Mouse (Mus musculus) right cerebral cortex, postnatal 25 days (tissue): Measurements from ENCODE around the gene Cdyl.

Source experiments
- DNase-seq: peaks from one replicate; pipeline ENCODE4 v3.0.0; 2022

The Cdyl gene

DNA sequence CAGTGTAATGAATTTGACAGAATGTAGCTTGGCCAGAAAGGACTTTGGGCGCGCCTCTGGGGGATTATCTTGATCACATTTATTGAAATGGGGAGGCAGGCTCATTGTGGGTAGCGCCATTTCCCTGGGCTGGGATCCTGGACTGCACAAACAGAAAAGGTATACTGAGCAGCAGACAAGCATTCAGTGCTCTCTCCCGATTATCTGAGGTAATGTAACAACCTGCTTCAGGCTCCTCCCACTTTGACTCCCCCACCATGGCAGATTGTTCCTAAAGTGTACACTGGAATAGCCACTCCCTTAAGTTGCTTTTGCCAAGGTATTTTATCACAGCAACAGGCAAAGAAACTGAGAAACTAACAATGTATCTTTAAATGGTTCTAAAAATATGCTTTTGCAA lies 58.0 kb downstream of the Cdyl start:
- DNase-seq: no peak

DNA sequence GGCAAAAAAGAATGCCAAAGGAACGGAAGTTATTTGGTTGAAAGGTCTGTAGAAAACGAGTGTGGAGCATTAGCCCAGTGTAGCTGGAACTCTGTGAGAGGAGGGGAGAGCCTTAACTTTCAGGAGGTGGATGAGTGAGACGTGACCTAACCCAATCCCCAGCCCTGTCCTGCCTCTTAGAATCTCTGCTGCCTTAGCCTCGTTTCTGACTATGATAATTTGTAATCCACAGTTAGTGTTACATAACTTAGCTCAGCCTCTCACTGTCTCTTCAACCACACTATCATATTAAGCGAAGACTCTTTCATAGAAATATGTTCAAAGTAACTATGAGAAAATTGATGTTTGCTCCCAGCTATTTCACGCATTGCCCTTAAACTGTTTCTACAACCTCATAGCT lies 59.9 kb downstream of the Cdyl start:
- DNase-seq: no peak

DNA sequence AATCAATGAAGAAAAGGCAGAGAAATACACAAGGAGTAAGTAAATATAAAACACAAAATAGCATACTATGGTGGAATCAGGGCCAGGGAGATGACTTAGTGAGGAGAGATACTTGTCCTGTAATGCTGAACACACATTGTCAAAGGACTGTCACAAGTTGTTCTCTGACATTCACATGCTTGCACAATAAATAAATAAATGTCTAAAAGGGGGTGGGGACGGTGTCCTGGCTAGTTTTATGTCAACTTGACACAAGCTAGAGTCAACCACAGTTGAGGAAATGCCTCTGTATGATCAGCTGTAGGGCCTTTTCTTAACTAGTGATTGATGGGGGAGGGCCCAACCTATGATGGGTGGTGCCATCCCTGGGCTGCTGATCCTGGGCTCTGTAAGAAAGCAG lies 63.4 kb downstream of the Cdyl start:
- DNase-seq: no peak

DNA sequence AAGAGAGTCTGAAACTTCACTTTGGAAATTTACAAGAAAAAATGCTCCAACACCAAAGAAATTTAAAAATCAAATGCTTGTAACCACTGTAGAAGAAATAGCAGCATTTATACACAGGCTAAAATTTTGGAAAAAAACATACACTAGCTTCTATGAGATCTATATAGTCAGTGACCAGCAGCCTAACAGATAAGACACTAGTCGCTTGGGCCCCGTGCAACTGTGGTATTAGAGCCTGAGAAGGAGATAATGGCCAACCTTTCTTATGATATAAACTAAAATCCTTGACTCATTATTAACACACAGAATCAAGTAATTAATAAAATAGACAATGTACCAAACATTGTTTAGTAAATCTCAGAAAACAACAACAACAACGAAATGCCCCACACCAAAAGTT lies 66.4 kb downstream of the Cdyl start:
- DNase-seq: no peak

DNA sequence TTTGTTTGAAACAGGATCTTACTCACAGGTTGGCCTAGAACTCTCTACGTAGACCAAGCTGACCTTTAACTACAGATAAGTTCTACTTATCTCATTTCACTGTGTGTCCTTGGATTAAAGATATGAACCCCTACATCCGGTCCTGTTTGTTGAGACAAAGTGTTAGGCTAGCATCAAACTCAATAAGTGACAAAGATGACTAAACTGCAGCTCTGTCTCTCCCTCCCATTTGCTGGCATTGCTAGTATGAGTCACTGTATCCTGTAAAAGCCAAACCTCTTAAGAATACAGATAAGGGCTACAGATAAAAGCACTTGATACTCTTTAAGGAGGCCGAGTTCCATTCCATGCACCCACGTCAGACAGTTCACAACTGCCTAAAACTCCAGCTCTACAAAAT lies 72.5 kb downstream of the Cdyl start:
- no peak for DNase-seq

DNA sequence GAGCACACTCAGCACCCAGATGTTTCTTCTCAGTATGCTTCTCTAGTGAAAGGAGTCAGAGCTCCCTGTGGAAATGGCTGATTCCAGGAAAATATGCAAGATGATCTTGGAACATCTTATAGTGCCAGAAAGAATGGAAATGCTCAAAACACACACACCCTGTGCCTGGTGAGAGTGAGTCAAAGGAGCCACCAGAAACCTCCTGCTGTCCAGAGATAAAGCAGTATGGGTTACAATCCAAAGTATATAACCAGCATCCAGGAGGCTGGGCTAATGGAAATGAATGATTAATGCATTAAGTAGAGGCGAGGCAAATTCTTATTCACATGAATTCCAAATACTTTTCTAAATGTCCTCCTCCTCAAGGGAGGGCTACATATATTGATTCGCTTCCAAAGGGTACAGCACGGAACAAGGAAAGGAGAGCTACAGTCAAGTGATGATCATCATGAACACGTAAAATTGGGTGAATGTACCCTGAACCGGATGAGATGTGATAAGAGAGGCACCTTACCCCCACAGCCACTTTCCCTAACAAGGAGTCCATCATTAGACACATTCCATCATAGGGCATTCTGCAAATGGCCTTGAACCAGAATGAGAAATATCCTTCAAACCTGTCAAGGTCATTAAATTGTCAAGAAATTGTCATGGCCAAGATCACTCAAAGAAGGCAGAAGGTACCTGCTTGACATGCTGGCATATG lies 73.4 kb downstream of the Cdyl start:
- DNase-seq: no peak

DNA sequence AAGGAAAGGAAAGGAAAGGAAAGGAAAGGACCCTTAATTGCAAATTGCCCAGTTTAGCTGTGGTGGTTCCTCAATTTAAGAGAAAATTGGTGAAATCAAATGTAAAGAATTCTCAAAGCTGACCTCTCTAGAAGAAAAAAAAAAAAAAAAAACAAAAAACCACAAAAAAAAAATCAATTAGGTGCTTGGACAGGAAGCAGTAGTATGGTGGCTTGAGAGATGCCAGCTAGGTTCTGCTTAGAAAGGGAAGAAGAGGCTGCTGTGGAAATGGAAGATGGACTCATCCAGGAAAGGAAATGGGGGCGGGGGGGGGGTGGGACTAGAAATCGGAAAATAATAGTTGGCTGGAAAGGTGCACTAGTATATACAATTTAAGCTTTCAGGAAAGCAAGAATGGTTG lies 77.9 kb downstream of the Cdyl start:
- DNase-seq: no peak

DNA sequence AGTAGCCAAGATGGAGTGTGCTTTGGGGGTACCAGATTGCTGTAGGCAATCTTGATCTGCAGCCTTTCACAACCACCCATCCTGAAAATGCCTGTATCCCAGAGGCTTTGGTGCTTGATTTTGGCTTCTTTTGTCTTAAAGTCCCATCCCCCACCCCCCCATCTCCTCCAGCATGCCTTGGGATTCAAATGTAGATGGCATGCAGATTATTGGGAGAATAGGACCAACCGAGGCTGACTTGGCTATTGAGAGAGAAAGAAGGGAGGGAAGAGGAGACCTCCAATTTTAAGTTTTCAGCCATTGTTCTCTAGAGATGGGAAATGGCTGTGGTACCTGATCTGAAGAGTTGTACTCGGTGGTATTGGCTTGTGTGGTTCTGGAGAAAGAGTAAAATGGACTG lies 78.6 kb downstream of the Cdyl start:
- DNase-seq: no peak

DNA sequence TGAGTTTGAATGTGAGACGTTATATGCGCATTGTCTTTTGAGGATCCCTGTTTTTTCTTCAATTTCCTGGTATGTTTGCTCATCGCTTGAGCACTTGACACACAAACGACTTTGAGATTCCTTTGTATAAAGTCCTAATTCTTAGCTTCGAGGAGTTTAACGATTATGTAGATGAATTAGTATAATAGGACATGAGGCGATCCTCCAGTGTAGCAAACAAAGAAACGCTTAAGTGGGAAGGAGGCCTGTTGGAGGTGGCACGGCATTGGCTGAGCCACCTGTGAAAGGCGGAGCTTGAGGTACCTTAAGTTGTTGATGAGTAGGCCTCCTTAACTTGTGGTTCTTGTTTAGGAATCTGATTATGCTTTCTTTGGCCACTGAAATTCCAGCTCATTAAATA lies 79.8 kb downstream of the Cdyl start:
- DNase-seq: no peak

DNA sequence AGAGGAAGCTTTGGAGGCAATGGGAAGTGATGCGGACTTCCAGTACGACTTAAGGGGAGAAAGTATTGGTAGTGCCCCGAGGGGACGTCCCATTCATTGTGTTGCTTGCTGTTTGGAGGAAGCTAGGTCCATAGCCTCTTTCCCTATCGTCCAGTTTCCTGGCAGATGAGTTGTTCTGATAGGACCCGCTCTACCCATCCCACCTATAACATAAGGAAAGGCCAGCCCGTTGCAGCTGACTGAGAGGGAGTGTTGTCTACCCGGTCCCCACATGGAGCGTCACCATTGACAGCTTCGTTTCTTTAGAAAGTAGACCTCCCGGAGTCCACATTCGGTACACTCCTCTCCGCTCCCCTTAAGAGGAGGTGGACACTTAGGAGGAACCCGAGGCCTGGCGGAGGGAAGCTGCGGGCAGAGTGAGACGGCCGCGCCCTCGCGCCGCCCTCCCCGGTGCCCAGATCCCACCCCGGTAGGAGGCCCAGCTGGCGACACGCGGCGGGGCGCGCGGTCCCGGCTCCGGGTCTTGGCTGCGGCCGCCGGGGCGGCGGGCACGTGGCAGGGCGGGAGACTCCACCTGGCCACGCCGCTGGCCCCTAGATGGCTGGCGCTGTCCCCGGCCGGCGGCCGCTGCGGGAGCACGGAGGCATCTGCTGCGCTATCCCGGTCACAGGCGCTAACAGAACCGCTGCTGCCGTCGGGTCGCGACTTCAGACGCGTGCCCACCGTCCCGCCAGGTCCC lies 80.8 kb downstream of the Cdyl start:
- DNase-seq: peak; percentile 57

DNA sequence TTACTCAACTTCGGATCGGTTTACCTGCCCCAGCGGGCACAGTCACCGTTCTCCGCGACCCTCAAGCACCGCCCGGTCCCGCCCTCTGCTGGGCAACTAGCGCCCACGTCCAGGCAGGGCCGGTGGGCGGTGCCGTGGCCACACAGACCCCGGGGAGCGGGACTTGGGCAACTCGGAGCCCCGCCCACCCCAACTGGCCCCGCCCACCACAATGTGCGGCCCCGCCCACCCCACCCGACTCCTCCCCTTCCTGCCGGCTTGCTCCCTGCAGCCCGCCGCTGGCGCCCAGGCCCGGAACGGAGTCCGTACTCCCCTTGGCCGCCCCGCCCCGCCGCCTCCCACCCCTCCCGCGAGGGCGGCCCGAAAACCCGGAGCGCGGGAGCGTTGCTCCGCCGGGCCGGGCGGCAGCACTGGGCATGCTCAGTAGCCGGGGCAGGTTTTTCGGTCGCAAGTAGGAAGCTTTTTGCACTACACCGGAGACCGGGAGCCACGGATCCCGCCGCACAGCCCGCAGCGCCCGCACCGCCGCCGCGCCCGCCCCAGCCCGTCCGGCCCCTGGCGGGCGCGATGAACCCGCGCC lies 81.5 kb downstream of the Cdyl start:
- peak; percentile 86 for DNase-seq

DNA sequence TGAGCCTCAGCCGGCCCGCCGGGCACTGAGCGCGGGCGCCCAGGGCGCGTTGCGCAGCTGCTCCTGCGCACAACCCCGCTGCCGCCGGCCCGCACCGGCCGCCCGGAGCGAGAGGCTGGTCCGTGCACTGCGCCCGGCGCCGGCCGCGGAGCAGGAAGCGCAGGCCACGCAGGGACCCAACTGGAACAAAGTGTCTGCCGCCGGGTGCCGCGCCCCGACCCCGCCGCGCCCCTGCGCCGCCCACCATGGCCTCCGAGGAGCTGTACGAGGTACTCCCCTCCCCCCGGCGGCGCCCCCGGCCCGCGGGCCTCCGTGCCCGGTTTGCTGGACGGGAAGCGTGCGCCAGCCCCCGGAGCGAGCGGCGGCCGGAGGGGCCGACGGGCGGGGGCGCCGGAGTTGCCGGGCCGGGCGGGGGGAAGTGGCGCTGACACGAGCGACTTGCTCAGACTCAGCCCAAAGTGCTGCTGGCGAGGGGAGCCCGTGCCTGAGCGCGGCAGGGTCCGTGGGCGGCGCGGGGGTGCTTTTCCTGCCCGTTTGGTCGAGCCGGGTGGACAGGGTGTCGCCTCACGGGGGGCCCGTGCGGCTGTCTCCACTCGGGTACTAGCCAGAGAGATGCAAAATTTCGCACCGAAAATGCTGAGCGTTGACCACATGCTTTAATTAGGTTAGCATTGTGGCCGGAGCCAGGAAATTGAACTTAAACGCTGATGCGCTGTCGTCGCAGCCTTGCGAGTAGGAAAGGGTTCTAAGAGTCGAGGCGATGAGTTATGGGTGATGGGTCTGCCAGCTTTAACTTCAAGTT lies 82.2 kb downstream of the Cdyl start:
- DNase-seq: peak; percentile 51

DNA sequence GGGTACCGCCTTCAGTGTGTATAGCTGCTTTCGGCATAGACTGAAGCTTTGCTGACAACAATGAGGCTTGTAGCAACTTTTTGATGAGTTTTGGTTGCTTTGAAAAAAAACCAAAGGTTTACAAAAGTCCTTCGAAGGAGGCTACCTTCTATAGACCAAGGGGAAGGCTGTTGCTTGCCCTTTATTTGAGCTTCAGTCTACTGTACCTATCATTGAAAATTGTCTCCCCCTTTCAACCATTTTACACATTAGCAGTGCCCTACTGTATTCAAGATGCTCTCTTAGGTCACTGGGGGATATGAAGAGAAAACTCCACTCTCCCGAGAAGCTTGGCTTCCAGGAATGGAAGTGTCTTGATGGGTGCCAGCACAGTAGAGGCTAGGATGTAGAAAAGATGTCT lies 83.1 kb downstream of the Cdyl start:
- DNase-seq: no peak

DNA sequence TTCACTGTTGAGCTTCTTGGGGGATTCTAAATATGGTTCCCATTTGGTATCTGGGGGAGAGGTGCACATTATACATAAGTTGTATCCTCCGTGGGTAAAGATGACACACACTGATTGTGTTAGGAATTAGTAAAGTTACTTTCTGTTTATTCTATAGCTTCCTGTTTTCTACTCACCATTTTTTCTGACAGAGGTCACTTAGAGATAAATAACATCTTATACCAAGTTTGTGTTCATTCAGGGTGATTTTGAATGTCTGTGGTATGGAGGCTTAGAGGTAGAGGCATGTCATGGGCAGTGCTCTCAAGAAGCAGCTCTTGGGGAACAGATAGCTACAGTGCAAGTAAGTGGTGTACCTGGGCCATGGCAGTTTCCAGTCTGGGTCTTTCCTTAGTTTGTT lies 83.6 kb downstream of the Cdyl start:
- DNase-seq: no peak

DNA sequence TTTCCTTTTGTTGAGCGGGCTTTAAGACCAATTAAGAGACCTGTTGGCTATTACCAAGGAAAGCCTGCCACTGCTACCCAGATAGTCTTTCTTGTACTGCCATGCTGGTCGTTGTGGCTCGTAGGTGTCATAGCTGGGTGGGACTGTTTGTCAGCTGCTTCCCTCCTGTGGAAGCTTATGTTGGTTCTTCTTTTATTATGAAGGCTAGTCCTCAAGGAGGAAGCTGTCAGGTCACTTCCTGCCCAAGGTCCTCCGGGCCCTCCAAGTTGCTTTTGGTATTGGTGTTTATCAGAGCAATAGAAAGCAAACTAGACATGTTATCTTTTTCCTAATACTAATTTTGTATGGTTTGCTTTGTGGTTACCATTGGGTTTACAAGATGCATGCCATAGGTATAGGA lies 89.6 kb downstream of the Cdyl start:
- DNase-seq: no peak

DNA sequence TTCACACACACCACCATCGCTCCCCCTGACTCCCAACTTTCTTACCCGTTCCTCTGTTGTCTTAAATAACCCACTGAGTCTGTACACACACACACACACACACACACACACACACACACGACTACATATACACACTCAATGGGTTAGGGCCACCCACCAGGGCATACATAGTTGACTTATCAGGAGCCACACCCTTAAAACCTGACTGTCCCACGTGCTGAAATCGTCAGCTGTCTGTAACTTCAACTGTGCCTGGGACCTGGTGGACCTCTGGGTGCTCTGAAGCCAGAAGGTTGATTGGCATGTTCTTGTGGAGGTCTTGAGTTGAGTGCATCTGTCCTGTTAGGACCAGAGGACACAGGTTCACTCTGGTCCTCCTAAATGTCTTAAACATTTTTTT lies 90.0 kb downstream of the Cdyl start:
- no peak for DNase-seq

DNA sequence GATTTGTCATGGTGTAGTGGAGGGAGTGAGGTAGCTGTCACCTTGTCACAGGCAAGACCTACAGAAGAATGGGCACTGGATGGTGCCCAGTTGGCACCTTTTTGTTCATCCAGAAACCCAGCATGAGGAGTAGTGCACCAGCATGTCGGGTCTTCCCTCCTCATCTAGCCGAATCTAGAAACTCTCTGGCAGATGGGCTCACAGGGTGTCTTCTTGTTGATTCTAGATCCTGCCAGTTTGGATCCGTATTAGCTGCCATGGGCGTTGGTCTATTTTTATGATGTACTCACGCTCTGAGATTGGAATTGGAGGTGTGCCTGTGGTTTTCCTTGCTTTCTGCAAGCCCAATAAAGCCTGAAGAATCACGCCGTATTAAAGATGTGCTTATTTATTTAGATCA lies 92.4 kb downstream of the Cdyl start:
- no peak for DNase-seq

DNA sequence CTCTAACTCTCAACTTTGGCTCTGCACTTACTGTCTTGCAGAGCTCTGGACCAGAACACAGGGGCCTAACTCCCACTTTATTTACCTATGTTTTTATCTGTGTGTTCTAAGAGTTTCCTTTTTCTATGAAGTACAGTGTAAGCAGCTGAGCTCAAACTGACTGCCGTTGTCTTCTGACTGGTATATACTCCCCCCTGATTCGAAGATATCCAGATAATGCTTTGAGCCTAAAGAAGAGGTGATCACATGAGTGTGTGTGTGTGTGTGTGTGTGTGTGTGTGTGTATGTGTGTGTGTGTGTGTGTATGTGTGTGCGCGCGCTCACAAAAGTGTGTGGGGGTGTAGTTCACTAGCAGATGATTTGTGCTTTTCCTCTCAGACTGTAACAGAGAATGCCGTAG lies 95.4 kb downstream of the Cdyl start:
- DNase-seq: no peak

DNA sequence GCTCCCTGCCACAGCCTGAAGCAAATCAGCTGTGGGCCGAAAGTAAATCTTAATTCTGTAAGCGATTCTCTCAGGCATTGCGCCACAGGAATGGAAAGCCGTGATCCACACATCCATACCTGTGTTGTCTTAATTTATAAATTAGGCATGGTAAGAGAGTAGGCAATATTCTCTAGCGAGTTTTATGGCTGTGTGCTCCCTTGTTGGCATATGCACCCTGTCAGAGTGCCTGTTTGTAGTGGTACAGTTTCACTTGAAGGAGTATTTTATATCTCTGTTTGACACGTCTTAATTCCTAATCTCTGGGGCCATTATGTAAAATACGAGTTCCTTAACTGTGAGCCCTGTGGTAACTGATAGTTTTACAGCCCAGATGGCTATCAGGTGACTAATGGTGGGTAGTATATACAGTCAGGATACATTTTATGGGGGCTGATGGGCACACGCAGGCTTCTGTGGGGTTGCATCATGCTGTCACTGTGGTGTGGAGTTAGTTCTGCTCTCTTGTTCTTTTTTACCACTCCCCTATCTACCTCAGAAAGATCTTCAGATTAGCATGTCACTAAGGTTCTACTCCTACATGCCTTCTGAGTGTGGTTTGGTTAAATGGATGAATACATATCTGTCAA lies 96.1 kb downstream of the Cdyl start:
- no peak for DNase-seq

DNA sequence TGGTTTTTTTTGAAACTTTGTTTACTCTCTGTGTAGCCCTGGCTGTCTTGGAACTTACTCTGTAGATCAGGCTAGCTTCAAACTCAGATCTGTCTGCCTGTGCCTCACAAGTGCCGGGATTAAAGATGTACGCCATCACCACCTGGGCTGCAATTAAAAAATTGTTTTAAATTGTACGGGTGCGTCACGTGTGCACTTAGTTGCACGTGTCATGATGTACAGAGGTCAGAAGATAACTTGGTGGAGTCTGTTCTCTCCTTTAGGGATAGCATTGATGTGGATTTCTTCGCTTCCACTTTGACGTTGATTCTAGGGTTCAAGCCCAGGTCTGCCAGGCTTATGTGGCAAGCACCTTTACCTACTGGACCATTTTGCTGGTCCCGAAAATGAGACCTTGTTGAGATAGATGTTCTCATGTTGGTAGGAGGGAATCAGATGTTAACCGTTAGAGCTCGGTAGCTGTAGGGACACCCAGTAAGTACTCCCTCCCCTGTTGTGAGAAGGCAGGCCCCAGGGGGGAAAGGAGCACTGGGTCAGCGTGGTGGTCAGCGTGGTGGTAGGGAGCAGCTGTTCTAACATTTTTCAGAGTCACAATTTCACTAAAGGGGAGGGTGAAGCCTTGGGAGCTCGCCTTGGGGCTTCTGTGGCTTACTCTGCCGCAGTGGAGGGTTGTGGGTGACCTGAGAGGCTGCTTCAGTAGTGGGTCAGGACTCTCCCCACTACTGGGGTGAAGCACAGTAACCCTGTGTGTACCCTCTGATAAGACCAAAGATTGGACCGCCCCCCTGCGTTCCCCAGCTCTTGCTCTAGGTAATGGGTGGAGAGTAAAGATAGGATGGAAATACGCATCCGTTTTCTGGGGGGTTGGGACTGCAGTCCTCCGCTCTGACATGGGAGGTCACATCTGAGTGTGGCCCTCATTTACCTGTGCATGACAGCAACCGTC lies 97.0 kb downstream of the Cdyl start:
- DNase-seq: no peak

DNA sequence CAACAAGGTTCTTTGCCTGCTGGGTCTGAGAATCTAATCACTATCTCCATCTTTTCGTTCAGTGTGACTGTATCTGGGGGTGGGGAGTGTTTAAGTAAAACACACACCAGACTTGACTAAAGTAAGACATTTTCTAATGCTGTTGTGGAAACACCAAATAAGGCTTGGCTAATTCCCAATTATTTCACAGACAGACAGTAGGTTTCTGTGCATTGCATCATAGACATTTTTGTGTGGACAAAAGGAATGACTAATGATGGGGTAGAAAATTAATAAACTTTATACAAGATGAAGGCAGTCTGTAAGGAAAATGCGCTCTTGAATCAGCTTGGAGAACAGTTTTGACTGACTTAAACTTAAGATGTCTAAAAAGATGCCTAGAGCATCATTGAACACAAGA lies 100.7 kb downstream of the Cdyl start:
- no peak for DNase-seq

DNA sequence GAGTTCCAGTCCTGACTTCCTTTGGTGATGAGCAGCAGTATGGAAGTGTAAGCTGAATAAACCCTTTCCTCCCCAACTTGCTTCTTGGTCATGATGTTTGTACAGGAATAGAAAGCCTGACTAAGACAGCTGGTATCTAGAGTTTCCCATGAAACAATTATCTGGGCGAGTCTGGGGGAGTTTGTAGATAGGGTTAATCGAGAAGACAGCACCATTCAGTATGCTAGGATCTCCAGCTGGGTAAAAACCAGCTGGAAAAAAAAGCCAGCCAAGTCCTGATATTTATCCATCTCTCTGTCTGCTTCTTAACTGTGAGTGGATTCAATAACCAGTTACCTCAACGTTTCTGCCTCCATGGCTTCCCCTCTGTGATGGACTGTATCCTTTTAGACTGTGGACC lies 104.9 kb downstream of the Cdyl start:
- no peak for DNase-seq
